Mouse (Mus musculus): Measurements from ENCODE around the gene Sat2. TPM values are rescaled to one million over a fixed set of nuclear protein-coding genes. Genes with fewer than 3 reads are reported as not detected.

Sat2 gene
- polyA plus RNA-seq, 1 experiment from 2014 or later, result 15.2 TPM

GRCm38 (mm10) chr11:69633128-69633866, 11.5 kb downstream of the Sat2 start:
- no peak for DNase-seq
- ATAC-seq, result peak; percentile 56
- Histone ChIP-seq H3K9ac (replicated peaks) (peak overlapping the region; percentile 96), H3K27ac (ENCODE audit: low read depth) (peak overlapping the region; percentile 97), H3K36me3 (replicated peaks; ENCODE audit: insufficient read depth, low read length) (peaks cover 4% of the 10 kb centered on the region; the same call in 1 of the 2 replicates), H3K4me2 (ENCODE audit: low read depth, low read length) (peak overlapping the region; percentile 88), H3K4me3 (ENCODE audit: low read depth, low read length) (peak overlapping the region; percentile 87), H3K27me3 (ENCODE audit: insufficient read depth, low read length) (no peaks in the 10 kb centered on the region), H3K4me1 (ENCODE audit: insufficient read depth) (peaks cover 22% of the 10 kb centered on the region), H3K9me3 (ENCODE audit: low read length) (no peaks in the 10 kb centered on the region)
- WGBS (ENCODE audit: insufficient replicate concordance), result under 1% methylated on average over 40 of the region's 50 CpGs
- no peak for TF ChIP-seq CTCF (IDR thresholded peaks at IDR 0.05; ENCODE audit: low read depth)
- no peak for TF ChIP-seq EP300 (IDR thresholded peaks at IDR 0.05; ENCODE audit: low read depth)

GRCm38 (mm10) chr11:69635471-69635870, 13.6 kb downstream of the Sat2 start:
- ATAC-seq, result no peak
- no peaks in the 10 kb centered on the region for H3K9me3 ChIP-seq (ENCODE audit: low read length)
- TF ChIP-seq EP300 (IDR thresholded peaks at IDR 0.05; ENCODE audit: low read depth), result no peak
- 0 out of 2 replicates have a peak overlapping the region, but pooled peaks have one; percentile 13 for H3K4me2 ChIP-seq (ENCODE audit: low read depth, low read length)
- no peak overlapping the region for H3K4me3 ChIP-seq (ENCODE audit: low read depth, low read length)
- DNase-seq, result no peak
- H3K9ac ChIP-seq (replicated peaks), result no peak overlapping the region
- H3K36me3 ChIP-seq (replicated peaks; ENCODE audit: insufficient read depth, low read length), result peaks cover 15% of the 10 kb centered on the region
- H3K27me3 ChIP-seq (ENCODE audit: insufficient read depth, low read length), result no peaks in the 10 kb centered on the region
- H3K4me1 ChIP-seq (ENCODE audit: insufficient read depth), result peaks cover 22% of the 10 kb centered on the region
- no peak overlapping the region for H3K27ac ChIP-seq (ENCODE audit: low read depth)
- 82% methylated on average over 3 of the region's 3 CpGs for WGBS (ENCODE audit: insufficient replicate concordance)

- Histone ChIP-seq H3K27me3 (ENCODE audit: insufficient read depth, low read length) (no peaks in the 10 kb centered on the region), H3K4me2 (ENCODE audit: low read depth, low read length) (no peak overlapping the region), H3K9ac (replicated peaks) (no peak overlapping the region), H3K9me3 (ENCODE audit: low read length) (no peaks in the 10 kb centered on the region), H3K4me1 (ENCODE audit: insufficient read depth) (no peaks in the 10 kb centered on the region), H3K27ac (ENCODE audit: low read depth) (peak overlapping the region; percentile 44; the same call in 1 of the 2 replicates), H3K4me3 (ENCODE audit: low read depth, low read length) (no peak overlapping the region), H3K36me3 (replicated peaks; ENCODE audit: insufficient read depth, low read length) (peaks cover 78% of the 10 kb centered on the region)
- WGBS (ENCODE audit: insufficient replicate concordance), result 75% methylated on average over 5 of the region's 5 CpGs
- peak; percentile 70 for ATAC-seq
- no peak for DNase-seq
- TF ChIP-seq EP300 (IDR thresholded peaks at IDR 0.05; ENCODE audit: low read depth) (no peak), CTCF (IDR thresholded peaks at IDR 0.05; ENCODE audit: low read depth) (no peak)
Measured at GRCm38 (mm10) chr11:69645860-69646259, 24.0 kb downstream of the Sat2 start.

GRCm38 (mm10) chr11:69653399-69653798, 31.6 kb downstream of the Sat2 start:
- Histone ChIP-seq H3K27ac (ENCODE audit: low read depth) (no peak overlapping the region), H3K27me3 (ENCODE audit: insufficient read depth, low read length) (no peaks in the 10 kb centered on the region), H3K4me3 (ENCODE audit: low read depth, low read length) (no peak overlapping the region), H3K4me1 (ENCODE audit: insufficient read depth) (peaks cover 5% of the 10 kb centered on the region), H3K9ac (replicated peaks) (no peak overlapping the region), H3K9me3 (ENCODE audit: low read length) (no peaks in the 10 kb centered on the region), H3K4me2 (ENCODE audit: low read depth, low read length) (no peak overlapping the region), H3K36me3 (replicated peaks; ENCODE audit: insufficient read depth, low read length) (peaks cover 67% of the 10 kb centered on the region)
- 70% methylated on average over 5 of the region's 5 CpGs for WGBS (ENCODE audit: insufficient replicate concordance)
- DNase-seq (no peak), ATAC-seq (no peak)
- TF ChIP-seq EP300 (IDR thresholded peaks at IDR 0.05; ENCODE audit: low read depth) (no peak), CTCF (IDR thresholded peaks at IDR 0.05; ENCODE audit: low read depth) (no peak)

GRCm38 (mm10) chr11:69654760-69655159, 32.9 kb downstream of the Sat2 start:
- Histone ChIP-seq H3K4me2 (ENCODE audit: low read depth, low read length) (0 out of 2 replicates have a peak overlapping the region, but pooled peaks have one; percentile 9), H3K36me3 (replicated peaks; ENCODE audit: insufficient read depth, low read length) (peaks cover 61% of the 10 kb centered on the region), H3K4me1 (ENCODE audit: insufficient read depth) (peaks cover 5% of the 10 kb centered on the region), H3K27me3 (ENCODE audit: insufficient read depth, low read length) (no peaks in the 10 kb centered on the region), H3K9ac (replicated peaks) (no peak overlapping the region), H3K4me3 (ENCODE audit: low read depth, low read length) (no peak overlapping the region), H3K27ac (ENCODE audit: low read depth) (peak overlapping the region; percentile 49), H3K9me3 (ENCODE audit: low read length) (no peaks in the 10 kb centered on the region)
- ATAC-seq (no peak), DNase-seq (no peak)
- TF ChIP-seq CTCF (IDR thresholded peaks at IDR 0.05; ENCODE audit: low read depth) (no peak), EP300 (IDR thresholded peaks at IDR 0.05; ENCODE audit: low read depth) (no peak)
- 36% methylated on average over 9 of the region's 9 CpGs for WGBS (ENCODE audit: insufficient replicate concordance)

- Histone ChIP-seq H3K27ac (ENCODE audit: low read depth) (peak within 1 kb of the TSS; percentile 49), H3K4me2 (ENCODE audit: low read depth, low read length) (0 out of 2 replicates have a peak within 1 kb of the TSS, but pooled peaks have one; percentile 9), H3K36me3 (replicated peaks; ENCODE audit: insufficient read depth, low read length) (peaks cover 56% of the 10 kb centered on the region), H3K4me1 (ENCODE audit: insufficient read depth) (peaks cover 5% of the 10 kb centered on the region), H3K27me3 (ENCODE audit: insufficient read depth, low read length) (no peaks in the 10 kb centered on the region), H3K9ac (replicated peaks) (no peak within 1 kb of the TSS), H3K9me3 (ENCODE audit: low read length) (no peaks in the 10 kb centered on the region), H3K4me3 (ENCODE audit: low read depth, low read length) (no peak within 1 kb of the TSS)
- ATAC-seq (peak; percentile 60), DNase-seq (peak; percentile 71)
- 36% methylated on average over 34 of the region's 34 CpGs for WGBS (ENCODE audit: insufficient replicate concordance)
- peak; percentile 81 for TF ChIP-seq CTCF (IDR thresholded peaks at IDR 0.05; ENCODE audit: low read depth)
- no peak for TF ChIP-seq EP300 (IDR thresholded peaks at IDR 0.05; ENCODE audit: low read depth)
Measured at GRCm38 (mm10) chr11:69655264-69656064, 33.6 kb downstream of the Sat2 start, which contains the start of gene Sox15. Gene Sox15 (plus strand): TSS chr11:69655314.

Data from liver, postnatal 0 days (tissue).